Mouse (Mus musculus) CH12.LX (cell line): ENCODE measurements around the gene Pdha1.

Experiments
- CTCF ChIP-seq, 2 experiments: IDR thresholded peaks in 1 of 2; conservative IDR thresholded peaks in 1 of 2; 2 replicates each; pipeline ENCODE4 v1.5.1; 2011 to 2012; ENCODE audit warnings: low read depth in 2 of 2, low read length in 2 of 2, improper control_type of control experiment in 1 of 2, inconsistent platforms in 1 of 2, mild to moderate bottlenecking in 1 of 2, moderate library complexity in 1 of 2
- E2F4 ChIP-seq: IDR thresholded peaks from 2 replicates; pipeline ENCODE4 v1.6.1; 2011; ENCODE audit warnings: low read depth, low read length, improper control_type of control experiment; ENCODE audit not compliant: insufficient replicate concordance
- EP300 ChIP-seq: IDR thresholded peaks from 2 replicates; pipeline ENCODE4 v1.6.1; 2011; ENCODE audit warnings: low read length, improper control_type of control experiment
- IRF4 ChIP-seq: IDR thresholded peaks from 2 replicates; pipeline ENCODE4 v1.6.1; 2014; ENCODE audit warnings: low read depth, mild to moderate bottlenecking, inconsistent platforms, low read length, improper control_type of control experiment
- MAZ ChIP-seq: IDR thresholded peaks from 2 replicates; pipeline ENCODE4 v1.6.1; 2012; ENCODE audit warnings: low read depth, mild to moderate bottlenecking, inconsistent platforms, low read length, improper control_type of control experiment, moderate library complexity
- MEF2A ChIP-seq: IDR thresholded peaks from 2 replicates; pipeline ENCODE4 v1.6.1; 2014; ENCODE audit warnings: low read depth, mild to moderate bottlenecking, inconsistent platforms, low read length, improper control_type of control experiment, borderline replicate concordance
- MYC ChIP-seq: IDR thresholded peaks from 2 replicates; pipeline ENCODE4 v1.6.1; 2011; ENCODE audit warnings: low read depth, mild to moderate bottlenecking, improper control_type of control experiment, low read length
- NRF1 ChIP-seq: IDR thresholded peaks from 2 replicates; pipeline ENCODE4 v1.6.1; 2014; ENCODE audit warnings: low read depth, mild to moderate bottlenecking, inconsistent platforms, low read length, improper control_type of control experiment, moderate library complexity
- PAX5 ChIP-seq: IDR thresholded peaks from 2 replicates; pipeline ENCODE4 v1.6.1; 2012; ENCODE audit warnings: low read length, inconsistent platforms, mixed read lengths
- POLR2A ChIP-seq: IDR thresholded peaks from 2 replicates; pipeline ENCODE4 v1.6.1; 2011; ENCODE audit warnings: low read depth, mild to moderate bottlenecking, improper control_type of control experiment, low read length
- POLR2AphosphoS2 ChIP-seq: IDR thresholded peaks from 2 replicates; pipeline ENCODE4 v1.6.1; 2011; ENCODE audit warnings: low read depth, low read length, improper control_type of control experiment
- RCOR1 ChIP-seq: conservative IDR thresholded peaks from 2 replicates; pipeline ENCODE4 v1.6.1; 2012; ENCODE audit warnings: low read depth, mild to moderate bottlenecking, inconsistent platforms, low read length, improper control_type of control experiment
- UBTF ChIP-seq: IDR thresholded peaks from 2 replicates; pipeline ENCODE4 v1.6.1; 2012; ENCODE audit warnings: low read depth, mild to moderate bottlenecking, inconsistent platforms, low read length, improper control_type of control experiment, moderate library complexity
- ZNF384 ChIP-seq: IDR thresholded peaks from 2 replicates; pipeline ENCODE4 v1.6.1; 2012; ENCODE audit warnings: low read depth, low read length, improper control_type of control experiment, inconsistent platforms

- TF ChIP-seq POLR2A (no peak), CTCF (conservative IDR thresholded peaks at IDR 0.05 in 1 of 2, IDR thresholded peaks at IDR 0.05 in 1 of 2; ENCODE audit: low read depth in 2 of 2, low read length in 2 of 2) (no peak), NRF1 (no peak), IRF4 (no peak), MEF2A (no peak), EP300 (no peak), UBTF (no peak), MAZ (no peak), POLR2AphosphoS2 (no peak), RCOR1 (no peak), MYC (no peak), ZNF384 (no peak), E2F4 (no peak), PAX5 (no peak)
Observed at GRCm38 (mm10) chrX:160091973-160092372, 46.2 kb downstream of the Pdha1 start.
